Mouse (Mus musculus) adrenal gland, postnatal 25 days (tissue): ENCODE results near the gene Mark2. TPM values are rescaled to one million over a fixed set of nuclear protein-coding genes. Genes with fewer than 3 reads are reported as not detected.

Experiments used
- DNase-seq: peaks from one replicate; pipeline ENCODE4 v3.0.0; 2021; ENCODE audit warnings: mixed read lengths
- total RNA-seq: library from RNA; stranded (reverse); gene quantifications from 2 replicates; pipeline ENCODE4 v1.2.3, GENCODE M21; 2021

Gene Mark2
- total RNA-seq, 1 experiment from 2014 or later: 96.0 TPM

GRCm38 (mm10) chr19:7334049-7334448, 7.6 kb downstream of the Mark2 start:
- no peak for DNase-seq

- no peak for DNase-seq
Measured at GRCm38 (mm10) chr19:7321391-7321790, 20.3 kb downstream of the Mark2 start.

GRCm38 (mm10) chr19:7320181-7320580, 21.5 kb downstream of the Mark2 start:
- no peak for DNase-seq

GRCm38 (mm10) chr19:7317716-7318115, 23.9 kb downstream of the Mark2 start:
- no peak for DNase-seq

- no peak for DNase-seq
Measured at GRCm38 (mm10) chr19:7316822-7317221, 24.8 kb downstream of the Mark2 start.

GRCm38 (mm10) chr19:7315587-7315984, 26.1 kb downstream of the Mark2 start:
- no peak for DNase-seq

- peak; percentile 57 for DNase-seq
Measured at GRCm38 (mm10) chr19:7314976-7315586, 26.6 kb downstream of the Mark2 start.

- no peak for DNase-seq
Measured at GRCm38 (mm10) chr19:7313660-7314059, 28.0 kb downstream of the Mark2 start.

GRCm38 (mm10) chr19:7311306-7311705, 30.4 kb downstream of the Mark2 start:
- DNase-seq: no peak

- peak; percentile 41 for DNase-seq
Measured at GRCm38 (mm10) chr19:7310704-7311103, 31.0 kb downstream of the Mark2 start.

GRCm38 (mm10) chr19:7309738-7310330, 31.8 kb downstream of the Mark2 start:
- DNase-seq: no peak

- DNase-seq: no peak
Measured at GRCm38 (mm10) chr19:7307995-7308770, 33.5 kb downstream of the Mark2 start.

- no peak for DNase-seq
Measured at GRCm38 (mm10) chr19:7306968-7307367, 34.7 kb downstream of the Mark2 start.

- DNase-seq: no peak
Measured at GRCm38 (mm10) chr19:7305380-7306310, 36.0 kb downstream of the Mark2 start.

GRCm38 (mm10) chr19:7304801-7305200, 36.9 kb downstream of the Mark2 start:
- no peak for DNase-seq

GRCm38 (mm10) chr19:7303796-7304195, 37.9 kb downstream of the Mark2 start:
- DNase-seq: no peak

- DNase-seq: no peak
Measured at GRCm38 (mm10) chr19:7302493-7302797, 39.2 kb downstream of the Mark2 start.

GRCm38 (mm10) chr19:7301647-7302492, 39.8 kb downstream of the Mark2 start:
- peak; percentile 69 for DNase-seq

GRCm38 (mm10) chr19:7300078-7300477, 41.6 kb downstream of the Mark2 start:
- no peak for DNase-seq

- no peak for DNase-seq
Measured at GRCm38 (mm10) chr19:7299052-7299451, 42.6 kb downstream of the Mark2 start.

- no peak for DNase-seq
Measured at GRCm38 (mm10) chr19:7295959-7296358, 45.7 kb downstream of the Mark2 start.
